Mouse (Mus musculus) lung, adult 2 months (tissue): Measurements from ENCODE around the gene Ndufa4l2.

Source experiments
- CTCF ChIP-seq: fragments of 200-500 bp; IDR thresholded peaks from 2 replicates; pipeline ENCODE4 v1.5.1; 2011; ENCODE audit warnings: mild to moderate bottlenecking, low read length, control low read depth; ENCODE audit not compliant: insufficient read depth
- POLR2A ChIP-seq: fragments of 200-500 bp; IDR thresholded peaks from 2 replicates; pipeline ENCODE4 v1.6.1; 2011; ENCODE audit warnings: low read depth, mild to moderate bottlenecking, control low read depth, low read length, borderline replicate concordance; ENCODE audit errors: extremely low read depth

DNA sequence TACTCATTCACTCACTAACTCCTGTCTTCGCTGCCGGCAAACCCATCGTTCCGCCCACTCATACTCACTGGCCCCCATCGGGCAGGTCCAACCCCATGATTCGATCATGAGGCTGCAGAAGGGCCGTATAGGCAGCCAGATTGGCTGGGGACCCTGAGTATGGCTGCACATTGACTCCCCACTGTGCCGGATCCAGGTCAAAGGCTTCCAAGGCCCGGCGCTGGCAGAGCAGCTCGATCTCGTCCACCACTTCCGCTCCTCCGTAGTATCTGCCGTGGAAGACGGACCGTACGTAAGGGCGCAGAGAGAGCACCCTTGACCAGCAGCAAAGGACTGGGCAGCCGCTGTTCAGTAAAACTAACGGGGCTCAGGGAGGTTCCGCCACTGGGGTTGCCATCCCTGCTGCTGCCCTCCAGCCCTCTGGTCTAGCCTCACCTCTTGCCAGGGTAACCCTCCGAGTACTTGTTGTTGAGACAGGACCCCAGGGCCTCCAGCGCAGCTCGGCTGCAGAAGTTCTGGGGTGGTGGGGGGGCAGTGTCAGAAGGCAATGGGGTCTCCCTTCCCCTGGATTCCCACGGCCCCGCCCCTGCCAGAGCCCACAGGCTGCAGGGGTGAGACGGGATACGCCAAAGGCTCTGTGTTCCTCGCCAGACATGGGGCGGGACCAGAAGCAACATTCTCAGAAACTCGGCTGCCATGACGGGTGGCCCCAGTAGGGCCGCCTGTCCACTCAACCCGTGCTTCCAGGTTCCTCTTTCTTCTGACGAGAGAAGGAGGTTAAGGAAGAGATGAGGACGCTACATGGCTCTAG lies 5.3 kb downstream of the Ndufa4l2 start:
- TF ChIP-seq CTCF (no peak), POLR2A (no peak)
